Mouse (Mus musculus) thymus, postnatal 0 days (tissue): Measurements from ENCODE around the gene Polr2g. TPM values are rescaled to one million over a fixed set of nuclear protein-coding genes. Genes with fewer than 3 reads are reported as not detected.

Source experiments
- DNase-seq: peaks from one replicate; pipeline ENCODE4 v3.0.0-alpha.2; 2015; ENCODE audit warnings: low spot score
- polyA plus RNA-seq: library from polyadenylated mRNA; unstranded; fragments of >200 nt; fragmentation: Nextera tagmentation; extraction: Ambion mirVana; gene quantifications from 2 replicates; pipeline ENCODE4 v1.2.1, GENCODE M21; 2015

The Polr2g gene
- polyA plus RNA-seq, 1 experiment from 2014 or later, result 233 TPM

DNA sequence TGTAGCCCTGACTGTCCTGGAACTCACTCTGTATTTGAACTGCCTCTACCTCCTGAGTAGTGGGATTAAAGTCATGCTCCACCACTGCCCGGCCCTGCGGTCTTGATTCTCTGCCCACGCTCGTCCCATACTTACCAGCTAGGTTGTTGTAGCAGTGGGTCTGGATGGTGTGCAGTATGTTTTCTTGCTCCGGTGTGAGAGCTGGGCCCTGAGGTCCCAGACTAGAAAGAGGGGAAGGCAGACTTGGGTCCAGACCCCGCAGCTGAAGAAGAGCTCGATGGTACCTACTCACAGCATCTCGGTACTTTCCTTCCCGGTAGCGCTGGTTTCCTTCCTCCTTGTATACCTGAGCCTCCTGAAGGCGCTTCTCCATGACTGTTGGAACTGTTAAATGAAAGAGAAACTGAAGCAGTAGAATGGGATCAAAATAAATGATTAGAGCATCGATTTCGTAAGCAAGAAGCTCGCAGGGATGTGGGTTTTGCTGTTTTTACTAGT lies 20.0 kb upstream of the Polr2g start:
- peak; percentile 18 for DNase-seq

GRCm38 (mm10) chr19:8817001-8817400 lies 18.6 kb upstream of the Polr2g start:
- no peak for DNase-seq

DNA sequence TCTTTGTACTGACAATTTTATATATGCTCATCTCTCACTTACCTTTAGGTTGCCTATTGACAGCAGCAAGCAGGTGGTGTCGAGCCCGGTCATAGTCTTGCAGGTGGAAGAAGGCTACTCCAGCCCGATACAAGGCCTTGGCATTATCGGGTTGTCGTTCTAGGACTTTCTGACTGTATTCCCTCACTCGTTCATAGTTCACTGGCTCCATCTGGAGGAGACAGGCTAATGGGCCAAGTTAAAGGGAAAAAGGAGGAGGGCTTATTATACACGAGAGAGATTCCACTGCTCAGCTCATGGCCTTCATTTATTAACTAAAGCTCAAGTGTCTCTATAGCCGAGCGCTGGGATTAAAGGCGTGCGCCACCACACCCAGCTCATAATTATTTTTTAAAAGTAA lies 17.4 kb upstream of the Polr2g start:
- DNase-seq, result no peak

- no peak for DNase-seq
These were observed 8.4 kb upstream of the Polr2g start for GRCm38 (mm10) chr19:8806810-8807209.

DNA sequence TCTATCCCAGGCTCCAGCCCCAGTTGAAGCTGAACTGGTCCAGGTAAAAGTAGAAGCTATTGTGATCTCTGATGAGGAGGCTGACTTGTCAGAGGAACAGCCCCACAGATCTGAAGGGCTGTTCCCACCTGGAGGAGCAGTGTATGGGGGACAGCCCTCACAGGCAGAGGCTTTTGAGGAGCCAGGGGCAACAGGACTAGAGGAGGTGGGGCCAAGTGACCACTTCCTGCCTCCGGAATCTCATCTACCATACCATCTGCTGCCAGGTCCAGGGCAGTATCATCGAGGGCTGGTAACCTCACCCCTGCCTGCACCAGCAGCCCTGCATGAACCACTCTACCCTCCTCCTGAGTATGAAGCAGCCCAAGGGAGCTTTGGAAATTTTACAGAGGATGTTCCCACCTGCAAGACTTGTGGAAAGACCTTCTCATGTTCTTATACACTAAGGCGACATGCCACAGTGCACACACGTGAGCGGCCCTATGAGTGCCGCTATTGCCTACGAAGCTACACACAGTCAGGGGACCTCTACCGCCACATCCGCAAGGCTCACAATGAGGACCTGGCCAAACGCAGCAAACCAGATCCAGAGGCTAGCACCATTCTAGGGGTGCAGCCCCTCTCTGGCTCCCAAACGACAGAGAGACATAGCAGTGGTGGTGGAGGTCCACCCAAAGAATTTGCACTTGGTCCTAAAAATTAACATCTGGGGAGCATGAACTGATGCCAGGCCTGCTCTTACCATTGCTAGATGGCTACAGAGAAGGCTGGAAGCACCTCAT lies 5.7 kb upstream of the Polr2g start:
- no peak for DNase-seq

- no peak for DNase-seq
These were observed 4.9 kb upstream of the Polr2g start for GRCm38 (mm10) chr19:8803204-8803780.

DNA sequence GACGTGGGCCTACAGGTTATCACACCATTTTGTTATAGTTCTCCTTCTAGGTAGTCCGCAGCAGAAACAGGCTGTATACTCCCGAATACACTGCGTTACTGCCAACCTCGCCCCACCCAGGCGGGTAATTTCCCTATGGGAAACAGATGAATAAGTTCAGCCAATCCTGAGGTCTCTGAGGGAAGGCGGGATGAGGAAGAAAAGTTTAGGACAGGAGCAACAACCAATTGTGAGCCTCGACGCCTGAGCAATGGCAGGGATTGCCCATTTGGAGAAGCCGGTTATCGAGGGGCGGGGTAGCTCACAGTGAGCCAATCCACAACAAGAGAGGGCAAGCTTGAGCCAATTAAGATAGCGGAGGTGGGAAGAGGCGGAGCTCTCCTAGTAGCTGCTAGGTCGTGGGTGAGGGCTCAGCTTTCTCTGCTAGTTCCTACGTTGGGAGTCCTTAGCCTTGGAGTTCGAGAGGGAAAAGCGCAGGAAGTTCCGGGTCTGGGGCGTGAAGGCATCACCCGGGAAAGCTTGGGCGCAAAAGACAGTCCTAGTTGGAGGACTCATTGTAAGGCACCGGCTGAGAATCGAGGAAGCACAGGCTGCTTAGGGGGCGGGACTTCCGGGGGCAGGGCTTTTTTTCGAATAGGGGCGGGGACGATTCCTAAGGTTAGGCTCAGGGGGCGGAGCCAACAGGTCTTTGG lies 3.9 kb upstream of the Polr2g start, which contains the start of gene Zbtb3:
Gene Zbtb3, plus strand, starts transcription at position 426 of the 692 bp plus-strand sequence.
- DNase-seq, result peak; percentile 96

DNA sequence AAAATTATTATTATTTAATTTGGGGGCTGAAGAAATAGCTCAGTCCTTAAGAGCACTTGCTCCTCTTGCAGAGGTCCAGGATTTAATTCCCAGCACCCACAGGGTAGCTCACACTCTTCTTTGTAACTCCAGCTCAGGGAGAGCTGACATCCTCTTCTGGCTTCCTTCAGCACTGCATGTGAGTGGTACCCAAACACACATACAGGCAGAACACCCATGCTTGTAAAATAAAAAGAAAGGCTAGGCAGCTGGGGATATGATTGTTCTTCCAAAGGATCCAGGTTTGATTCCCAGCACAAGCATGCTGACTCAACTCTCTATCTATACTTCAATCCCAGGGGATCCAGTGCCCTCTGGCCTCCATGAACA lies 554 bp upstream of the Polr2g start:
- DNase-seq, result no peak

- DNase-seq, result no peak
These were observed 8.2 kb downstream of the Polr2g start for GRCm38 (mm10) chr19:8790171-8790570.

DNA sequence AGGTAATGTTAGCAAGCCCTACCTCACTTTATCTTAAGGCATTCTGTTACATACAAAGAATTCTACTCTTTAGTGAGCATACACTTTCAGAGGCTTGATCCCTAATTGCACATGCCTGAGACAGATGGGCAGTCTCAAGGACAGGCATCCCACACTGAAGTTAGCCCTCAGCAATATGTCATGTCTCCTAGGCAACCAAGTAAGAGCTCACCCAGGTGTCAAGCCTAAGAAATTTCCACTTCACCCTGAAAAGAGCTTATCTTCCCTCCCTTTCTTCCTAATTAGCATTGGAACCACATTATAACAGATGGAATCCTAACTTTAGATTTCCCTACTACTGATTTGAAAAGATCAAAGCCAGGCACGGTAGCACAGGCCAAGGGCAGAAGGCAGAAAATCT lies 9.2 kb downstream of the Polr2g start:
- DNase-seq, result no peak

DNA sequence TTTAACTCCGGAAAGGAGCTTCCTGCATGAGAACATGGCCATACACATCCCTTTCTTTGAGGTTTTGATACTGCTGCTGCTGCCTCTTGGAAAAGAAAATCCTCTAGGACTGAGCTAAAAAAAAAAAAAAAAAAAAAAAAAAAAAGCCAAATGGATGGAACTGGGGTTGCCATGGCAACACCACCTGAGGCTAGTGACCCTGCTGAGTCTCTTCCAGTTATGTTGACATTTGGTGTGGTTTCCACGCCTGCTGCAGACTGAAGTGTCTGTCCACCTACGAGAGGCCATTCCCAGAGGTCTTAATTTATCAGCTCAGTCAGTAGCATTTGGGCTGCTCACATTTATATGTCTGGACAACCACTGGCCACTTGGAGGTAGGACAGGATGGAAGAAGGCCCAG lies 9.9 kb downstream of the Polr2g start:
- DNase-seq, result no peak

- peak; percentile 96 for DNase-seq
These were observed 12.2 kb downstream of the Polr2g start, which contains the start of gene Taf6l for GRCm38 (mm10) chr19:8786008-8786781. TSS of gene Taf6l (minus strand) at chr19:8786417.

- no peak for DNase-seq
These were observed 23.4 kb downstream of the Polr2g start for GRCm38 (mm10) chr19:8774951-8775421.

DNA sequence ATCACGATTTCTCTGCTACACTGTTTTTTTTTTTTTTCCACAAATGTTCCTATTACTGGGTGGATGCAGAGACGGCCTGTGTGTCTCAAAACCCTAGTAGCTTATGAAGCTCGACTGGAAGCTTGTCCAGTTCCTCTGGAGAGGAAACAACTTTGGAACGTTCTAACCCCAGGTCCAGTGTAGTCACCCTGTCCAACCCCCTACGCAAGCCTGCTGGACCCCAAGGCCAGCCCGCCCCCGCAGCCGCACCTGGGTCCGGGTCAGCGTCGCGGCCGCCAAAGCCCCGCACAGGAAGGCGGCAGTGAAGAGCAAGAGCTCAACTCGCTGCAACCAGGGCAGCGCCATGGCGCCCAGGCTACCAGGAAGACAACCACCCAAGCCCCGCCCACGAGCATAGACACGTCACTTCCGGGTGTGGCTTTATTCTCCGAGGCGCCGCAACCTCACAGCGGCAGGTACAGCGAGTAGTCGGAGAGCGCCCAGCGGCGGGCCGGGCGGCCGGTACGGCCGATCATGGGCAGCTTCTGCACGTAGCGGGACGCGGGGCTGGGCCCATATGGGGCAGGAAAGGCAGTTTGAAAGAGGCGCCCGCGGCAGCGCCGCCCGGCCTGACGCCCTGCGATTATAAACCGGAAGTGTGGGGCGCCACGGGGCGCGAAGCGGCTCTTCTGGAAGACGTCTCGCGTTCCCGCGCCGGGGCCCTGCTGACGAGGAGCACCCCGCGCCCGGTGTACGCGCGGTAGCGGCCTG lies 24.1 kb downstream of the Polr2g start, which contains the start of gene Tmem179b:
Gene Tmem179b, minus strand, starts transcription at position 382 of the 750 bp plus-strand sequence.
- DNase-seq, result peak; percentile 96

DNA sequence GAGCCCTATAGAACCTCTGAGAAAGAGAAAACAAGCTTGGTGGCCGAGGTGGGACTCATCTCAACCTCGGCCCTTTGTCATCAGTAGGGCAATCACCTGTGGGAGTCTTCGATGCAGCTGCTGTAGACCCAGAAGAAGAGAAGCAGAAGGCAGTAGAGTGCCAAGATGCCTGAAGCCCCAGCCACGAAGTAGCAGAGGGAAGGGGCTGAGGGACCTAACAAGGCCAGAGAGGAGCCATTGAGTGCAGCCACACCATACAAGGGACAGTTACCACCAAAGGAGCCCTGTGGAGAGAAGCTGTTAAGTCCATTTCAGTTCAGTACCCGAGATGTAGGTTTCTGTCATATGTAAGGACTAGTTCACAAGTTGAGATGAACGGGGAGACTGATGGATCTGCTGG lies 25.0 kb downstream of the Polr2g start:
- no peak for DNase-seq

- DNase-seq, result no peak
These were observed 25.4 kb downstream of the Polr2g start for GRCm38 (mm10) chr19:8772996-8773395.

DNA sequence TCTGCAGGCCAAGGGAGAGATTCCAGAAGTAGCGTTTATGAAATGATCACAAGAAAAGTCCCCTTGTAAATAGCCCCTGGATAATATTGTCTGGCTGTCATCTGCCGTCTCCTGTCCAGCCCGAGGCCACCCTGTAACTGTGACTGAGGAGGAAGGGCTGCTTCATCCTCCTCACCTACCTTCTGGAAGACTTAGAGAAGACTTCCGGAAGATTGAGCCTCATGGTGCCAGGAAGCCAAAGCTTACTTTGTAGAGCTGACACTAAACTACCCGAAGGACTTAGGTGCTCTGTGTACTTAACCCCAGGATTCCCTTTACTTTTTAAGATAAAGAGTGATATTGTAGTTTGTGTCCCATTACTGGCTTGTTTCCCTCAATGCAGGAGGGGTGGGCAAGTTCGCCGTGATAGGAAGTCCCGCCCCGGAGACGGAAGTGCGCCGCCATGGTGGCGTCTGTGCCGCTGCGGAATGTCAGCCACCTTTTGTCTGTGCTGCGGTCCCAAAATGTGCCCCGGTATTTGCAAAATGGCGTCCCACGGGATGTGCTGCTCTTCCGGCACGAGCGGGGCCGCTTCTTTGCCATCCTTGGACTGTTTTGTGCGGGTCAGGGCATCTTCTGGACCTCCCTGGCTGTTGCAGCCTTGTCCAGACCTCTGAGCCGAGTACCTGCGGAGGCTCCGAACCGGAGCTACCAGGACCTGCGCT lies 27.7 kb downstream of the Polr2g start, which contains the start of gene Tmem223:
Gene Tmem223, plus strand, starts transcription at position 430 of the 704 bp plus-strand sequence.
- DNase-seq, result peak; percentile 85

DNA sequence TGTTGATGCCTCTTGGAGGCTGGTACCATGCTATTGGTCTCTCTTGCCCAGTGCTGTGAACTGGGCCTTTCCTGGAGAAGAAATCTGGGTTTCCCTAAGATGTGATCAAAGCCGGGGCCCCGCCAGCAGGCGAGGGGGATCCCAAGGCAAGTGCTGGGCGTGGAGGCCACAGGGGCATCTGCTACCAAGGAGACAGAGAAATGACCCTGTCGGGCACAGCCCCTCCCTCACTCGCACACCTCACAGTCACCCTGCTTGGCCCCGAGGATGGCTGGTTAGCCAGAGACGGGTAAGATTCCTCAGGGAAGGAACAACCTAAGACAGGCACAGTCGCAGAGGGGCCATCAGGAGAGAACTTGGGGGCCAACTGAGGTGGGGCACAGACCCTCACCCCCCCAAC lies 32.8 kb downstream of the Polr2g start:
- no peak for DNase-seq

DNA sequence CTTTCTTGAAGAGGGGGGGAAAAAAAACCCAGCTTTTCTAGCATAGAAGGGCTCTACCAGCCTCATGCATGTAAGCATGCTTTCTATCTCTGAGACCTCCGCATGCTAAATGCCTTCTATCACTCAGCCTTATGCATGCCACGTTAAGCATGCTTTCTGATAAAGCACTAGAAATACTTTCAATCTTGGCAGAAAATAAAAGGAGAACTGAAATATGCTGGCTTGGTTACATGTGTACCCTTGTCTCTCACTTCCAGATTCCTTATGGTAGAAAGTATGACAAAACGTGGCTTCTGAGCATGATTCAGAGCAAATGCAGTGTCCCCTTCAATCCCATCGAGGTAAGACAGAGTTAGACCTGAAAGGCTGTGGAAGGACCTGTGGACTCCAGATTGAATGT lies 35.1 kb downstream of the Polr2g start:
- DNase-seq, result no peak

- DNase-seq, result no peak
These were observed 37.6 kb downstream of the Polr2g start for GRCm38 (mm10) chr19:8760757-8761156.
